Mouse (Mus musculus): ENCODE results near the gene Tpk1. TPM values are rescaled to one million over a fixed set of nuclear protein-coding genes. Genes with fewer than 3 reads are reported as not detected.

Tpk1 gene
- polyA plus RNA-seq, 1 experiment: 1.1 TPM

GRCm38 (mm10) chr6:43367434-43367945 lies 298.6 kb downstream of the Tpk1 start:
- no peak for TF ChIP-seq GATA1 (IDR thresholded peaks at IDR 0.05; ENCODE audit: low read length)

- no peak for TF ChIP-seq GATA1 (IDR thresholded peaks at IDR 0.05; ENCODE audit: low read length)
Measured at GRCm38 (mm10) chr6:43366952-43367351, 299.1 kb downstream of the Tpk1 start.

- no peak for TF ChIP-seq GATA1 (IDR thresholded peaks at IDR 0.05; ENCODE audit: low read length)
Measured at GRCm38 (mm10) chr6:43363917-43364316, 302.2 kb downstream of the Tpk1 start.

- no peak for TF ChIP-seq GATA1 (IDR thresholded peaks at IDR 0.05; ENCODE audit: low read length)
Measured at GRCm38 (mm10) chr6:43363291-43363820, 302.7 kb downstream of the Tpk1 start.

GRCm38 (mm10) chr6:43361248-43361647 lies 304.8 kb downstream of the Tpk1 start:
- TF ChIP-seq GATA1 (IDR thresholded peaks at IDR 0.05; ENCODE audit: low read length): no peak

GRCm38 (mm10) chr6:43360214-43360613 lies 305.9 kb downstream of the Tpk1 start:
- no peak for TF ChIP-seq GATA1 (IDR thresholded peaks at IDR 0.05; ENCODE audit: low read length)

GRCm38 (mm10) chr6:43354562-43355241 lies 311.4 kb downstream of the Tpk1 start:
- TF ChIP-seq GATA1 (IDR thresholded peaks at IDR 0.05; ENCODE audit: low read length): no peak

GRCm38 (mm10) chr6:43353446-43353845 lies 312.6 kb downstream of the Tpk1 start:
- no peak for TF ChIP-seq GATA1 (IDR thresholded peaks at IDR 0.05; ENCODE audit: low read length)

- TF ChIP-seq GATA1 (IDR thresholded peaks at IDR 0.05; ENCODE audit: low read length): no peak
Measured at GRCm38 (mm10) chr6:43349083-43349482, 317.0 kb downstream of the Tpk1 start.

GRCm38 (mm10) chr6:43347637-43348036 lies 318.4 kb downstream of the Tpk1 start:
- TF ChIP-seq GATA1 (IDR thresholded peaks at IDR 0.05; ENCODE audit: low read length): no peak

- no peak for TF ChIP-seq GATA1 (IDR thresholded peaks at IDR 0.05; ENCODE audit: low read length)
Measured at GRCm38 (mm10) chr6:43343006-43343405, 323.1 kb downstream of the Tpk1 start.

- TF ChIP-seq GATA1 (IDR thresholded peaks at IDR 0.05; ENCODE audit: low read length): no peak
Measured at GRCm38 (mm10) chr6:43342386-43342785, 323.7 kb downstream of the Tpk1 start.

GRCm38 (mm10) chr6:43338804-43339203 lies 327.3 kb downstream of the Tpk1 start:
- no peak for TF ChIP-seq GATA1 (IDR thresholded peaks at IDR 0.05; ENCODE audit: low read length)

GRCm38 (mm10) chr6:43337491-43337961 lies 328.6 kb downstream of the Tpk1 start:
- TF ChIP-seq GATA1 (IDR thresholded peaks at IDR 0.05; ENCODE audit: low read length): no peak

- no peak for TF ChIP-seq GATA1 (IDR thresholded peaks at IDR 0.05; ENCODE audit: low read length)
Measured at GRCm38 (mm10) chr6:43335619-43336234, 330.4 kb downstream of the Tpk1 start.

- TF ChIP-seq GATA1 (IDR thresholded peaks at IDR 0.05; ENCODE audit: low read length): no peak
Measured at GRCm38 (mm10) chr6:43333479-43333878, 332.6 kb downstream of the Tpk1 start.
